Mouse (Mus musculus) gastrocnemius, adult 8-10 months (tissue): ENCODE measurements around the gene Slc16a2. TPM values are rescaled to one million over a fixed set of nuclear protein-coding genes. Genes with fewer than 3 reads are reported as not detected.
A peak's percentile ranks its signal among the peaks of the same experiment; 100 is the strongest.
"Not testable (repeated sequence)": the region's sequence is repeated elsewhere in the genome, so short reads cannot be mapped to it uniquely, and the experiment has no call there.

Experiments used
- DNase-seq, 2 experiments: peaks; one replicate each; pipeline ENCODE4 v3.0.0; 2022; ENCODE audit warnings: low spot score in 2 of 2
- total RNA-seq, 4 experiments: library from RNA; stranded (reverse); gene quantifications; 2 replicates each; pipeline ENCODE4 v1.2.4; 2022

The Slc16a2 gene
- total RNA-seq, 4 experiments from 2014 or later = 1.8 to 2.7 (median 2.2) TPM

- no peak for DNase-seq
Measured at GRCm38 (mm10) chrX:103734041-103734625, 87.7 kb downstream of the Slc16a2 start.

GRCm38 (mm10) chrX:103733091-103733490 is 88.7 kb downstream of the Slc16a2 start:
- DNase-seq = no peak

- no peak for DNase-seq
Measured at GRCm38 (mm10) chrX:103732033-103732703, 89.6 kb downstream of the Slc16a2 start.

GRCm38 (mm10) chrX:103722437-103722836 is 99.3 kb downstream of the Slc16a2 start:
- DNase-seq = no peak

GRCm38 (mm10) chrX:103719618-103720185 is 102.1 kb downstream of the Slc16a2 start:
- no peak for DNase-seq

GRCm38 (mm10) chrX:103712922-103713321 is 108.9 kb downstream of the Slc16a2 start:
- no peak for DNase-seq

GRCm38 (mm10) chrX:103709671-103710070 is 112.1 kb downstream of the Slc16a2 start:
- DNase-seq = no peak

GRCm38 (mm10) chrX:103708592-103708991 is 113.2 kb downstream of the Slc16a2 start:
- no peak for DNase-seq

- no peak for DNase-seq
Measured at GRCm38 (mm10) chrX:103704611-103705010, 117.2 kb downstream of the Slc16a2 start.

GRCm38 (mm10) chrX:103704024-103704423 is 117.8 kb downstream of the Slc16a2 start:
- DNase-seq = no peak

- no peak for DNase-seq
Measured at GRCm38 (mm10) chrX:103697796-103698195, 124.0 kb downstream of the Slc16a2 start.

- no peak for DNase-seq
Measured at GRCm38 (mm10) chrX:103696081-103696519, 125.7 kb downstream of the Slc16a2 start.

GRCm38 (mm10) chrX:103695165-103695996 is 126.4 kb downstream of the Slc16a2 start:
- DNase-seq = peak; percentile 25 to 53

- DNase-seq = no peak
Measured at GRCm38 (mm10) chrX:103694787-103695164, 127.0 kb downstream of the Slc16a2 start.

- no peak for DNase-seq
Measured at GRCm38 (mm10) chrX:103694381-103694780, 127.4 kb downstream of the Slc16a2 start.

- no peak for DNase-seq
Measured at GRCm38 (mm10) chrX:103692916-103693315, 128.9 kb downstream of the Slc16a2 start.

- DNase-seq = no peak
Measured at GRCm38 (mm10) chrX:103688551-103688950, 133.2 kb downstream of the Slc16a2 start.

- no peak for DNase-seq
Measured at GRCm38 (mm10) chrX:103674674-103675073, 147.1 kb downstream of the Slc16a2 start.

GRCm38 (mm10) chrX:103673761-103674160 is 148.0 kb downstream of the Slc16a2 start:
- no peak for DNase-seq

GRCm38 (mm10) chrX:103670245-103670644 is 151.5 kb downstream of the Slc16a2 start:
- DNase-seq = no peak

GRCm38 (mm10) chrX:103664445-103664844 is 157.3 kb downstream of the Slc16a2 start:
- DNase-seq = not testable (repeated sequence)

GRCm38 (mm10) chrX:103658985-103659384 is 162.8 kb downstream of the Slc16a2 start:
- no peak for DNase-seq
